Mouse (Mus musculus): Measurements from ENCODE around the gene Pdzd3. TPM values are rescaled to one million over a fixed set of nuclear protein-coding genes. Genes with fewer than 3 reads are reported as not detected.

Pdzd3 gene
- polyA plus RNA-seq (2015; fragmentation: Nextera tagmentation; extraction: Ambion mirVana), result not detected in 2 replicates

GRCm38 (mm10) chr9:44251314-44251713, at the start of gene Pdzd3:
Pdzd3 (minus strand) TSS chr9:44251471.

DNA sequence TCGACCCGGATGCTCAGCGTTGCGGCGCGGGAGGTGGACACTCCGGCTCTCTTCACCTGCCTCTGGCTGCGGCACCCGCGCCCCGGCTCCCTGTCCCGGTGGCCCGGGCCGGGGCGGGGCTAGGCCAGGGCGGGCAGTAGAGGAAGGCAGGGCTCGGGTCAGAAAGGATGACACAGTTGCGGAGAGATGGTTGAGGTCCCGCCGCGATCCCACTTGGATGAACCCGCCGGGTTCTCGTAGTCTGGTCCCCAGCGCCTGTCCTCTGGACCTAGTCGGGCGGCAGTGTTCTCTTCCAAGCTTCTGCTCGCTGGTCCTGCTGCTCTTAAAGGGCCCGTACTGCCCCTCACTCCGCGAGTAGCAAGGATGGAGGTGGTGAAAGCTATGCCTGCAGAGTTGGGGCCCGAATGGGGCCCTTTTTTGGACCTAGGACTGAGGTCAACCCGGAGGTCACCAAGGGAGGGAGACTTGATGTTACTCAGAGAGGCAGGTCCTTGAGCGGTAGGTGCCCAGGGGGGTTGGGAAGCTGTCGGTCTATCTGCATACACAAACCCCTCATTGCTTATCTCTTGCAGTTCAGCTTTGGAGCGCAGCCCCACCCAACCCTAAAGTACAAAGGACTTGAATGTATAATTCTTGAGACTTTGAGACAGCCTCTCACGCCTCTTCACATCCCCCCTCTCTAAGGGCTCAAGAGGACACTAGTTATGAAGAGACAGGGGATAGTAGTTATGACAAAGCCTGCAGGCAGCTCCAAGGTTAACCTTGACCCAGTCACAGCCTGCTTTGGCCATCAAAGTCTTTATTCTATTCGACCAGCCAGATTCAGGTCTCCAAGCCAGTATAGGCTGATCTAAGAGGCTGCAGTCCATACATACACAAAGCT, 37.0 kb upstream of the Pdzd3 start, which contains the start of gene Abcg4:
TSS of gene Abcg4 (minus strand) at position 540 of the 883 bp plus-strand sequence.

DNA sequence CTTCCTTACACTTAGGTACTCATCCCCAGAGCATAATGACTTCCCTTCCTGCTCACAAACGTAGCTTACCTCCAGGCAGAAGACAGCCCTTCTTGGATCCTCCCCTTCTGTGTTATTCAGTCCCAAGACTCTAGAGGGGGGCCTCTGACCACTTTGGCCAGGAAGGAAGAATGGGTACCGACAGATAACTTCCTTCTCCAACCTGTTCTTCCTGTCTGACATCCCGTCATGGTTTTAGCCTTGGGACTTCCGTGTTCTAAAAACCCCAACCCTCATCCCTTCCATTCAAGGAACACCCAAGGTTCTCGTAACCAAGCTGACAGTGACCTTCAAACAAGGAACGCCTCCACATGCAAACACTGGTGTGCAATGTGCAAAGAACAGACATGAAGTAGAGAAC, 17.2 kb upstream of the Pdzd3 start, which contains the start of gene Nlrx1:
TSS of gene Nlrx1 (minus strand) at position 168 of the 400 bp plus-strand sequence.

DNA sequence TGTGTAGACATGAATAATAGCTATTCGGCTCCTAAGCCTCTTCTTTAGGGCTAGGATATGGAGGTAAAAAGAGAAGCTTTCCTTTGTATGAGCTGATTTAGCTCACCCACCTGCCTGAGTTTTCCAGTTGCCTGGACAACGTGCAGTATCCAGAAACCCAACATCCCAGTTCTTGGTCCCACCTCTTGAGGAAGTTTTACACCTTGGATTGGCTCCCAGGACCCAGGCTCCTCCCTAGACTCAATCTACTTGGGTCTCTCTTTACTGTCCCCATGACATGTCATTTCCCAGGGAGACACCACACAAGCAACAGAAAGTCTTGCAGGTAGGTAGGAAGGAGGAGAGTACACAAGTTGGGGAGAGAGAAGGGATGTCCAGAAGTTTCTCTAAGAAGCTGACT, 10.9 kb downstream of the Pdzd3 start, which contains the start of gene Ccdc153:
TSS of gene Ccdc153 (plus strand) at position 278 of the 400 bp plus-strand sequence.

DNA sequence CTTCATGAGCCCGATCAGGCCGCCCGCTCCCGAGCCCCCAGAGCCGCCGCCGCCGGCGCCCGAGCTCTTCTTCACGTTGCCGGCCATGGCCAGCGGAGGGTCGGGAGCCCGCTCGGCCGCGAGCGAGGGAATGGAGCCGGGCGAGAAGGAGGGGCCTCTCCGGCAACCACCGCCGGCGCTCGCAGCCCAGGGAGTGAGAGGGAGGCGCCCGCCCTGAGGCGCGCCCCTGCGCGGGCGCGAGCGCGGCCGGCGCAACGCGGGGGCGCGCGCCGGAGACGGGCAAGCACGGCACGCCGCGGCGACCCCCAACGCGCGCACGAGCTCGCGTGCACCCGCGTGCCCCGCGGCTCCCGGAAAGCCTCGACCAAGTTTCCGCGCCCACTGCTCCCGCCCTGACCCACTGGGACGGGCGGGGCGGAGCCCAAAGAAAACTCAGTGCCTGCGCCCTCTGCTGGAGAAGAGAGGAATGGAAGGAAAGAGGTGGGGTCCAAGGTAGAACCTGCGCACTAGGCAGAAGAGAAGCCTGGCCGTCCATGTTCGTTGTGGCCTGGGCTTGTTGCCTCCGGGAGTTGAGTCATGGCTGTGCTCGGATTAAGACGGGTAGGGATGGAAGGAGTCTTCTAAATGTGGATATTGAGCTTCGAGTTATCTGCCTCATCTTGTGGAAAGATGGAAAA, 17.3 kb downstream of the Pdzd3 start, which contains the start of gene Cbl:
TSS of gene Cbl (minus strand) at position 248 of the 677 bp plus-strand sequence.

Other genes starting within 250 kb of the Pdzd3 start
- 18.1 and 21.7 TPM in 2 replicates for gene Thy1, start 208.1 kb downstream of the Pdzd3 start, polyA plus RNA-seq (2015; fragmentation: Nextera tagmentation; extraction: Ambion mirVana)
- gene Usp2, start 184.4 kb downstream of the Pdzd3 start, polyA plus RNA-seq (2015; fragmentation: Nextera tagmentation; extraction: Ambion mirVana), result 5.5 and 5.7 TPM in 2 replicates
- not detected in 2 replicates for gene Mfrp, start 149.7 kb downstream of the Pdzd3 start, polyA plus RNA-seq (2015; fragmentation: Nextera tagmentation; extraction: Ambion mirVana)
- 7.2 and 7.8 TPM in 2 replicates for gene C1qtnf5, start 144.2 kb downstream of the Pdzd3 start, polyA plus RNA-seq (2015; fragmentation: Nextera tagmentation; extraction: Ambion mirVana)
- not detected in 2 replicates for gene Gm49380, start 138.0 kb downstream of the Pdzd3 start, polyA plus RNA-seq (2015; fragmentation: Nextera tagmentation; extraction: Ambion mirVana)
- 27.9 and 28.3 TPM in 2 replicates for gene Rnf26, start 138.0 kb downstream of the Pdzd3 start, polyA plus RNA-seq (2015; fragmentation: Nextera tagmentation; extraction: Ambion mirVana)
- 88.6 and 96.6 TPM in 2 replicates for gene Mcam, start 117.0 kb downstream of the Pdzd3 start, polyA plus RNA-seq (2015; fragmentation: Nextera tagmentation; extraction: Ambion mirVana)
- gene Cbl, start 17.4 kb downstream of the Pdzd3 start, polyA plus RNA-seq (2015; fragmentation: Nextera tagmentation; extraction: Ambion mirVana), result 7.7 and 7.9 TPM in 2 replicates
- not detected in 2 replicates for gene Ccdc153, start 10.8 kb downstream of the Pdzd3 start, polyA plus RNA-seq (2015; fragmentation: Nextera tagmentation; extraction: Ambion mirVana)
- 11.7 and 13.2 TPM in 2 replicates for gene Nlrx1, start 17.1 kb upstream of the Pdzd3 start, polyA plus RNA-seq (2015; fragmentation: Nextera tagmentation; extraction: Ambion mirVana)
- 1.2 and 1.5 TPM in 2 replicates for gene Abcg4, start 37.1 kb upstream of the Pdzd3 start, polyA plus RNA-seq (2015; fragmentation: Nextera tagmentation; extraction: Ambion mirVana)
- gene Hinfp, start 54.2 kb upstream of the Pdzd3 start, polyA plus RNA-seq (2015; fragmentation: Nextera tagmentation; extraction: Ambion mirVana), result 9.8 and 10.6 TPM in 2 replicates
- gene C2cd2l, start 68.8 kb upstream of the Pdzd3 start, polyA plus RNA-seq (2015; fragmentation: Nextera tagmentation; extraction: Ambion mirVana), result 9.5 and 10.0 TPM in 2 replicates
- 20.0 and 21.4 TPM in 2 replicates for gene Dpagt1, start 74.5 kb upstream of the Pdzd3 start, polyA plus RNA-seq (2015; fragmentation: Nextera tagmentation; extraction: Ambion mirVana)
- gene H2afx, start 83.2 kb upstream of the Pdzd3 start, polyA plus RNA-seq (2015; fragmentation: Nextera tagmentation; extraction: Ambion mirVana), result 62.3 and 83.5 TPM in 2 replicates
- gene Hmbs, start 92.8 kb upstream of the Pdzd3 start, polyA plus RNA-seq (2015; fragmentation: Nextera tagmentation; extraction: Ambion mirVana), result 55.1 and 55.2 TPM in 2 replicates
- gene Vps11, start 110.2 kb upstream of the Pdzd3 start, polyA plus RNA-seq (2015; fragmentation: Nextera tagmentation; extraction: Ambion mirVana), result 14.4 and 16.1 TPM in 2 replicates
- gene Hyou1, start 128.0 kb upstream of the Pdzd3 start, polyA plus RNA-seq (2015; fragmentation: Nextera tagmentation; extraction: Ambion mirVana), result 10.8 and 13.7 TPM in 2 replicates
- 10.6 and 11.6 TPM in 2 replicates for gene Slc37a4, start 145.4 kb upstream of the Pdzd3 start, polyA plus RNA-seq (2015; fragmentation: Nextera tagmentation; extraction: Ambion mirVana)
- gene Rps25, start 155.7 kb upstream of the Pdzd3 start, polyA plus RNA-seq (2015; fragmentation: Nextera tagmentation; extraction: Ambion mirVana), result 1,915 and 2,054 TPM in 2 replicates
- 76.5 and 84.1 TPM in 2 replicates for gene Trappc4, start 156.1 kb upstream of the Pdzd3 start, polyA plus RNA-seq (2015; fragmentation: Nextera tagmentation; extraction: Ambion mirVana)
- gene Ccdc84, start 167.1 kb upstream of the Pdzd3 start, polyA plus RNA-seq (2015; fragmentation: Nextera tagmentation; extraction: Ambion mirVana), result 12.5 TPM in 2 replicates
- not detected in 2 replicates for gene Foxr1, start 189.7 kb upstream of the Pdzd3 start, polyA plus RNA-seq (2015; fragmentation: Nextera tagmentation; extraction: Ambion mirVana)
- gene Upk2, start 203.5 kb upstream of the Pdzd3 start, polyA plus RNA-seq (2015; fragmentation: Nextera tagmentation; extraction: Ambion mirVana), result 661 and 670 TPM in 2 replicates
- gene Bcl9l, start 231.4 kb upstream of the Pdzd3 start, polyA plus RNA-seq (2015; fragmentation: Nextera tagmentation; extraction: Ambion mirVana), result 6.9 and 7.5 TPM in 2 replicates